Mouse (Mus musculus) embryonic fibroblast, embryonic 13.5 days (primary cell): Measurements from ENCODE around the gene Ahnak. TPM values are rescaled to one million over a fixed set of nuclear protein-coding genes. Genes with fewer than 3 reads are reported as not detected.
A peak's percentile ranks its signal among the peaks of the same experiment; 100 is the strongest.

ENCODE experiments used
- H3K27ac ChIP-seq: 2 replicates; pipeline ENCODE4 v1.5.1; 2012; ENCODE audit warnings: low read length, control low read depth, inconsistent platforms; ENCODE audit not compliant: insufficient read depth
- H3K4me1 ChIP-seq: 2 replicates; pipeline ENCODE4 v1.6.1; 2011; ENCODE audit warnings: low read length; ENCODE audit not compliant: control insufficient read depth, insufficient read depth
- H3K4me3 ChIP-seq: 2 replicates; pipeline ENCODE4 v1.5.1; 2011; ENCODE audit warnings: mild to moderate bottlenecking, control low read depth, low read length; ENCODE audit not compliant: insufficient read depth
- CTCF ChIP-seq: IDR thresholded peaks from 2 replicates; pipeline ENCODE4 v1.5.1; 2011; ENCODE audit warnings: mild to moderate bottlenecking, control low read depth, low read length, moderate library complexity, borderline replicate concordance; ENCODE audit not compliant: insufficient read depth
- POLR2A ChIP-seq: IDR thresholded peaks from 2 replicates; pipeline ENCODE4 v1.6.1; 2011; ENCODE audit warnings: low read depth, mild to moderate bottlenecking, control low read depth, low read length, moderate library complexity
- polyA plus RNA-seq: library from polyadenylated mRNA; stranded (reverse); fragments of >200 nt; gene quantifications from 2 replicates; pipeline ENCODE4 v1.2.4, GENCODE M21; 2011; ENCODE audit warnings: low read depth; ENCODE audit not compliant: missing spikeins, insufficient read length

Ahnak gene
- polyA plus RNA-seq, 1 experiment: 559 TPM

- Histone ChIP-seq H3K4me1 (0 out of 2 replicates have a peak, but pooled peaks cover 5% of the 10 kb centered on the region), H3K27ac (no peak overlapping the region)
- no peak for TF ChIP-seq POLR2A
- TF ChIP-seq CTCF: no peak
These were observed 112.0 kb downstream of the Ahnak start for GRCm38 (mm10) chr19:9101062-9101457.

GRCm38 (mm10) chr19:9103986-9104385 lies 114.9 kb downstream of the Ahnak start:
- H3K4me1 ChIP-seq: 0 out of 2 replicates have a peak, but pooled peaks cover 11% of the 10 kb centered on the region
- H3K27ac ChIP-seq: no peak overlapping the region
- no peak overlapping the region for H3K4me3 ChIP-seq
- no peak for TF ChIP-seq CTCF

More at GRCm38 (mm10) chr19:9101062-9101457, 112.0 kb downstream of the Ahnak start:
- H3K4me3 ChIP-seq: no peak overlapping the region

GRCm38 (mm10) chr19:9105101-9105685 lies 116.1 kb downstream of the Ahnak start:
- Histone ChIP-seq H3K4me3 (no peak overlapping the region), H3K27ac (peak overlapping the region; percentile 74), H3K4me1 (0 out of 2 replicates have a peak, but pooled peaks cover 11% of the 10 kb centered on the region)
- TF ChIP-seq CTCF (no peak), POLR2A (no peak)

GRCm38 (mm10) chr19:9106096-9106495 lies 117.0 kb downstream of the Ahnak start:
- Histone ChIP-seq H3K4me3 (no peak overlapping the region), H3K4me1 (0 out of 2 replicates have a peak, but pooled peaks cover 11% of the 10 kb centered on the region), H3K27ac (peak overlapping the region; percentile 74)
- no peak for TF ChIP-seq CTCF
- TF ChIP-seq POLR2A: no peak

DNA sequence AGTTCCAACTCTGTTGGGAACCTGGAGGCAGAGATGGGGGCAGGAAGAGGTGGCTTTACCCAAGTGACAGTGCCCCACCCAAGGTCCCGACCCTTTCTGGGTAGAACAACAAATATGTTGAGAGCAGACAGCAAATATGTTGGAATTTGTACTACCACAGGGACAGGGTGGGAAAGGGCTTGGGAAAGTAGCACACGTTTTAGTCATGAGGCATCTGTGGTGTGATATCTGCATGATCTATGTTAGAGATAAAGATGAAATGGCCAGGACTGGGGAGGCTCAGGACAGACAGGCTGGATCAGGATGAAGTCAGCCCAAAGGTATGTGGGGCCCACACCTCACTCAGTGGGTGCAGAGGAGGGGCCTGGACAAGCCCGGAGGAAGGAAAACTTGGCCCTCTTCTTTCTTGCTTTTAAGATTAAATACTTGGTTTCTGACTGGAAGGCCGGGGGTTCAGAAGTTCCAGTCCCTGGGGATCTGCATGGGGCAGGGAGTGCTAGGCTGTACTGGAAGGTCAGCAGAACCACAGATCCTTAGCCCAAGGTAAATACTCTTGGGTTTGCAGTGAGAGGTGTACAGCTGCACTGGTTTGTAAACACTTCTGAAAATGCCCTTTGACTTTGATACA lies 117.8 kb downstream of the Ahnak start:
- H3K4me3 ChIP-seq: no peak overlapping the region
- 0 out of 2 replicates have a peak, but pooled peaks cover 11% of the 10 kb centered on the region for H3K4me1 ChIP-seq
- TF ChIP-seq POLR2A (no peak), CTCF (no peak)
- H3K27ac ChIP-seq: peak overlapping the region; percentile 74

- TF ChIP-seq CTCF (no peak), POLR2A (no peak)
- H3K4me3 ChIP-seq: no peak overlapping the region
- peak overlapping the region; percentile 74 for H3K27ac ChIP-seq
- 0 out of 2 replicates have a peak, but pooled peaks cover 11% of the 10 kb centered on the region for H3K4me1 ChIP-seq
These were observed 118.3 kb downstream of the Ahnak start for GRCm38 (mm10) chr19:9107379-9107755.

- Histone ChIP-seq H3K4me1 (0 out of 2 replicates have a peak, but pooled peaks cover 11% of the 10 kb centered on the region), H3K27ac (no peak overlapping the region), H3K4me3 (no peak overlapping the region)
- no peak for TF ChIP-seq POLR2A
- no peak for TF ChIP-seq CTCF
These were observed 119.5 kb downstream of the Ahnak start for GRCm38 (mm10) chr19:9108536-9108935.

DNA sequence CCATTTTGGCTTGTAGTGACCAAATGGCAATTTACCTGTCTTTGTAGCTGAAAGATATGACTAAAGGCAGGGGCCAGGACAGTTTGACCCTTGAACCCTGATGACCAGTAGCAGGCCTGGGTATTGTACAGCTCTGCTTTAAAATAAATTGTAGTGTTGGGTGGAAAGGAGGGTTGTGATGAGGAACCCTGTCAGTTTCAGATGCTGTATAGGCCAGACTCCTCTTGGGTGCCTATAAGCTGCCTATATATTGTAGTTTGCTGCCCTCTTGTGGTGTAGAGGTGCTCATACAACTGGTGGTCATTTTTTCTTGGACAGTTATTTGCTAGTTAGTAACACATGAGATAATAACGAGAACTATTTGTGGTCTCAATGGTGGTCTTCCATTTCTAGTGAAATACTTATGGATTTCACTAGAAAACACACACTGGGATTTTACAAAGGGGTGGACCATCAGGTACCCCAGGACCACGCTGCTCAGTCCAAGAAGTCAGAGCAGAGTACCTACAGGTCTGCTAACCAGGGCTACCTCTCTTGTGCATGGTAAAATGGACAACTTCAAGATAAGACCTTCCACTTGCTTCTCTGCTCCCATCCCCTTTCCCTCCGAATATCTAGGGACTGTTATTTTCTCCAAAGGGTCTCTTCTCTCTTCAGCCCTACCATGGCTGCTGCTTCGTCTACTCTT lies 121.2 kb downstream of the Ahnak start:
- TF ChIP-seq CTCF: no peak
- no peak for TF ChIP-seq POLR2A
- 0 out of 2 replicates have a peak, but pooled peaks cover 11% of the 10 kb centered on the region for H3K4me1 ChIP-seq
- no peak overlapping the region for H3K27ac ChIP-seq
- H3K4me3 ChIP-seq: no peak overlapping the region

- H3K27ac ChIP-seq: no peak overlapping the region
- no peak for TF ChIP-seq POLR2A
- TF ChIP-seq CTCF: no peak
- 0 out of 2 replicates have a peak, but pooled peaks cover 4% of the 10 kb centered on the region for H3K4me1 ChIP-seq
- no peak overlapping the region for H3K4me3 ChIP-seq
These were observed 123.0 kb downstream of the Ahnak start for GRCm38 (mm10) chr19:9112043-9112442.

GRCm38 (mm10) chr19:9116268-9116667 lies 127.2 kb downstream of the Ahnak start:
- Histone ChIP-seq H3K4me1 (no peaks in the 10 kb centered on the region), H3K4me3 (no peak overlapping the region), H3K27ac (no peak overlapping the region)
- TF ChIP-seq CTCF (no peak), POLR2A (no peak)
